Mouse (Mus musculus): ENCODE data around the gene Dnm2. TPM values are rescaled to one million over a fixed set of nuclear protein-coding genes. Genes with fewer than 3 reads are reported as not detected.

Gene Dnm2
- 86.2 and 88.6 TPM in 2 replicates for polyA plus RNA-seq (2011; ENCODE audit: insufficient read depth, insufficient read length, low read depth, missing spikeins)

DNA sequence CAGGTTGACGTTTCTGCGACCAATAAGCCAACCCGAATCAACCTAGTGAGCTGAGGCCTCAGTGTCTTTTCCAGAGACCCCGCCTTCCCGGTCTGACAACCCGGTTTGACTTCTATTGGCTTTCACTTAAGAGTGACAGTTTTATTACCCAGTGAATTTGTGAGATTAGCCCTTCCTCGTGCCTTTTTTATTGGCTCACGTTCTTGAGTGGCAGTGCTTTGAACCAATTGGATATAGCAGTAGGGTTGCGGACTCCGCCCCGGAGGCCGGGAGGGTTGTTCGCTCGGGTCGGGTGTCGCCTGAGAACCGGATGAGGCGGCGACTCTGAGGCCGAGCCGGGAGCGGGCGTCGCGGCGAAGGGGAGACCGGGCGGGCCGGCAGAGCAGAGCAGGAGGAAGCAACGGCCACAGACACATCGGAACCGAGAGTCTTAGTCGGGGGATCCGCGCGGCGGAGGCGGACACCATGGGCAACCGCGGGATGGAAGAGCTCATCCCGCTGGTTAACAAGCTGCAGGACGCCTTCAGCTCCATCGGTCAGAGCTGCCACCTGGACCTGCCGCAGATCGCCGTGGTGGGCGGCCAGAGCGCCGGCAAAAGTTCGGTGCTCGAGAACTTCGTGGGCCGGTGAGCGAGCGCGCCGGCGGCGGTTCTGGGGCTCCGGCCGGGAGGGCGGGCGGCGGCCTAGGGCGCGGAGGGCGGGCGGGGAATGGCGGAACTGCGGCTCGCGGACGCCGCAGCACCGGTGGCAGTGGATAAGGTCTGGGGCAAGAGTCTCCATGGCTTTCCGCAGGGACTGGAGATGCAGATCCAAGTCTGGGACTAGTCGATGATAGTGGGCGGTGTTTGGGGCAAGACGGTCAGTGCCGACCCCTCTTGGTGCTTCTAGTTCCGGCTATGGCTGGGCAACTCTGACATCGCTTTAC is at the start of gene Dnm2:
Dnm2 (plus strand) TSS at position 278 of the 925 bp plus-strand sequence.
- no peaks in the 10 kb centered on the region for H3K4me1 ChIP-seq (ENCODE audit: control insufficient read depth, insufficient read depth, low read length)
- peak within 1 kb of the TSS; percentile 77 for H3K4me3 ChIP-seq (ENCODE audit: low read depth, low read length)
- H3K9me3 ChIP-seq (replicated peaks; ENCODE audit: control insufficient read depth, insufficient read depth, low read length, poor library complexity, severe bottlenecking): no peaks in the 10 kb centered on the region
- peaks cover 3% of the 10 kb centered on the region; the same call in 1 of the 2 replicates for H3K36me3 ChIP-seq (ENCODE audit: control insufficient read depth, insufficient read depth, low read length, poor library complexity, severe bottlenecking)
- H3K27me3 ChIP-seq (ENCODE audit: control insufficient read depth, insufficient read depth, low read length, poor library complexity, severe bottlenecking): no peaks in the 10 kb centered on the region
- H3K27ac ChIP-seq (ENCODE audit: insufficient read depth, low read length): no peak within 1 kb of the TSS
- peak; percentile 67 for TF ChIP-seq POLR2A (IDR thresholded peaks at IDR 0.05; ENCODE audit: insufficient read depth, low read length)
- no peak for TF ChIP-seq EP300 (IDR thresholded peaks at IDR 0.05; ENCODE audit: insufficient read depth, low read depth, low read length)
- TF ChIP-seq CTCF (IDR thresholded peaks at IDR 0.05; ENCODE audit: low read depth, low read length): no peak
- peak within 1 kb of the TSS; percentile 93 for H3K9ac ChIP-seq (ENCODE audit: low read depth, poor library complexity, severe bottlenecking)

DNA sequence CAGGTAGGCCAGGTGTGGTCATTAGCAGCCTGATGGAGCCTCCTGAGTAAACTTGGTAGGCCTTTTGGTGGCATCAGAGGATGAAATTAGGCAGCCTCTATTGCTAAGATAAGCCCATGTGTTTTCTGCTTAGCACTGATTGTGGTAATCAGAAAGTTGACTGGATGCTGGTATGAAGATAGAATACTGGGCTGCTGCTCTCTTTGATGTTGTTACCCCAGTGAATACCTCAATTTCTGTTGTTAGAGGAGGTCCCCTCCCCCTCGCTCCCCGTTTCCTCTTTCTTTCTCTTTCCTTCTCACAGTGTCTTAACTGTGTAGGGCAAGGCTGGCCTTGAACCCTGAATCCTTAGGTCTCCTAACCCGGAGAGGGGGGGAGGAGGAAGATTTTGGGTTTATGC is 45.5 kb upstream of the Dnm2 start:
- no peak overlapping the region for H3K27ac ChIP-seq (ENCODE audit: insufficient read depth, low read length)
- no peaks in the 10 kb centered on the region for H3K9me3 ChIP-seq (replicated peaks; ENCODE audit: control insufficient read depth, insufficient read depth, low read length, poor library complexity, severe bottlenecking)
- TF ChIP-seq EP300 (IDR thresholded peaks at IDR 0.05; ENCODE audit: insufficient read depth, low read depth, low read length) (no peak), CTCF (IDR thresholded peaks at IDR 0.05; ENCODE audit: low read depth, low read length) (no peak), POLR2A (IDR thresholded peaks at IDR 0.05; ENCODE audit: insufficient read depth, low read length) (no peak)
- H3K9ac ChIP-seq (ENCODE audit: low read depth, poor library complexity, severe bottlenecking): no peak overlapping the region
- H3K27me3 ChIP-seq (ENCODE audit: control insufficient read depth, insufficient read depth, low read length, poor library complexity, severe bottlenecking): no peaks in the 10 kb centered on the region
- peaks cover 3% of the 10 kb centered on the region for H3K4me1 ChIP-seq (ENCODE audit: control insufficient read depth, insufficient read depth, low read length)
- no peak overlapping the region for H3K4me3 ChIP-seq (ENCODE audit: low read depth, low read length)
- peaks cover 30% of the 10 kb centered on the region for H3K36me3 ChIP-seq (ENCODE audit: control insufficient read depth, insufficient read depth, low read length, poor library complexity, severe bottlenecking)

DNA sequence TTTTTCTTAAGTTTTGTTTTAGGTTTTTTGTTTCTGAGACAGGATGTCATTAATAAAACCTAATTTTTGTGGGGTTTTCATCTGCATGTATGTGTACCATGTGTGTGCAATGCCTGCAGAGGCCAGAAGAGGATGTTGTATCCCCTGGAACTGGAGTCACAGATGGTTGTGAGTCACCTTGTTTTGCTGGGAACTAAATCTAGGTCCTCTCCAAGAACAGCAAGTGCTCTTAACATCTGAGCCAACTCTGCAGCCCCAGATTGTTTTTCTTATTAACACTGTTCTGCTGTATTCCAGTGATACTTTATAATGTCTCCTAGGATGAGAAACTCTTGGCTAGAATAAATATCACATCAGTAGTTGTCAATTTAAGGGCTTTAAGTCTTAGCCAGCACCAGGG is 43.8 kb upstream of the Dnm2 start:
- Histone ChIP-seq H3K9ac (ENCODE audit: low read depth, poor library complexity, severe bottlenecking) (no peak overlapping the region), H3K36me3 (ENCODE audit: control insufficient read depth, insufficient read depth, low read length, poor library complexity, severe bottlenecking) (peaks cover 24% of the 10 kb centered on the region)

DNA sequence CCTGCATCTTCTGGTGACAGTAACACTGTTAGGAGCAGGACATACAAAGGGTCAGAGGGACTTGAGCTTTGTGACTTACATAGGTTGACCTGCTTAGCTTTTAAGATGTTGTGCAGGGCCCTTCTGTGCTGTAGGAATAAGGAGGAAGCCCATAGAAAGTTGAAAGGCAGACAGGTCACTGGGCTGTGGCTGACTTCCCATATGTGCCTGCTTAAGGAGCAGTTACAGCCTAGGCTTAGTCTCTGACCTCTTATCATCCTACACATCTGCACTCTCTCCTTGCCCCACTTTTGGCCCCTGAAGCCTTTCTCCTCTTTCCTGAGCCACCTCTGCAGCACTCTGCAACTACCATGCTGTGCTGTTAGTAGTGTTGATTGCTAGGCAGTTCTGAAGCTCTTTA is 40.7 kb upstream of the Dnm2 start:
- Histone ChIP-seq H3K4me1 (ENCODE audit: control insufficient read depth, insufficient read depth, low read length) (peaks cover 1% of the 10 kb centered on the region), H3K4me3 (ENCODE audit: low read depth, low read length) (no peak overlapping the region), H3K27me3 (ENCODE audit: control insufficient read depth, insufficient read depth, low read length, poor library complexity, severe bottlenecking) (no peaks in the 10 kb centered on the region), H3K9ac (ENCODE audit: low read depth, poor library complexity, severe bottlenecking) (no peak overlapping the region), H3K9me3 (replicated peaks; ENCODE audit: control insufficient read depth, insufficient read depth, low read length, poor library complexity, severe bottlenecking) (no peaks in the 10 kb centered on the region), H3K36me3 (ENCODE audit: control insufficient read depth, insufficient read depth, low read length, poor library complexity, severe bottlenecking) (peaks cover 27% of the 10 kb centered on the region), H3K27ac (ENCODE audit: insufficient read depth, low read length) (no peak overlapping the region)
- TF ChIP-seq POLR2A (IDR thresholded peaks at IDR 0.05; ENCODE audit: insufficient read depth, low read length) (no peak), CTCF (IDR thresholded peaks at IDR 0.05; ENCODE audit: low read depth, low read length) (no peak), EP300 (IDR thresholded peaks at IDR 0.05; ENCODE audit: insufficient read depth, low read depth, low read length) (no peak)

More for the DNA sequence above, 43.8 kb upstream of the Dnm2 start:
- TF ChIP-seq EP300 (IDR thresholded peaks at IDR 0.05; ENCODE audit: insufficient read depth, low read depth, low read length): no peak
- TF ChIP-seq CTCF (IDR thresholded peaks at IDR 0.05; ENCODE audit: low read depth, low read length): no peak
- TF ChIP-seq POLR2A (IDR thresholded peaks at IDR 0.05; ENCODE audit: insufficient read depth, low read length): no peak
- Histone ChIP-seq H3K27ac (ENCODE audit: insufficient read depth, low read length) (no peak overlapping the region), H3K9me3 (replicated peaks; ENCODE audit: control insufficient read depth, insufficient read depth, low read length, poor library complexity, severe bottlenecking) (no peaks in the 10 kb centered on the region), H3K4me3 (ENCODE audit: low read depth, low read length) (no peak overlapping the region), H3K4me1 (ENCODE audit: control insufficient read depth, insufficient read depth, low read length) (peaks cover 1% of the 10 kb centered on the region), H3K27me3 (ENCODE audit: control insufficient read depth, insufficient read depth, low read length, poor library complexity, severe bottlenecking) (no peaks in the 10 kb centered on the region)

DNA sequence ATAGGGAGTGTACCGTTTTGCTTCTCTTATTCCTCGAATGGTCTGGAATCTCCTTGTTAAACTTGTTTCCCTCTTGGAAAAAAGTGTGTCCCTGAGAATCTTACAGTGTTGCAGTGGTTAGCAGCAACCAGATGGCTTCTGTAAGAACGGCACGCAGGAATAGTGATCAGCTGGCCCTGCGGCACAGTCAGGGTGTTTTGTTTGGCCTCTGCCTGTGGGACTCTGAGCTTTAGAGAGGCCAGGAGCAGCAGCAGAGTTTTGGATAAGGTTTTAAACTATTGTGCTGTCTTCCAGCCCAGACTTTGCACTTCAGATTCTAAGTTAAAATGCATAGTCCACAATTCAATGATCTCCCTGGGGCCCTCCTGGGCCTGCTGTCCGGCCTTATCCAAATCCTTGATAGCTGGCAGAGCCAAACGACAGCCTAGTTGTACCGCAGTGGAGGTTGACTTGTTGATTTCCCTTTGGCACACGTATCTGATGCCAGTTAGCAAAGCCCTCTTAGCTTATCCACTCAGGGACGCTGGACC is 32.0 kb upstream of the Dnm2 start:
- no peak for TF ChIP-seq CTCF (IDR thresholded peaks at IDR 0.05; ENCODE audit: low read depth, low read length)
- TF ChIP-seq POLR2A (IDR thresholded peaks at IDR 0.05; ENCODE audit: insufficient read depth, low read length): no peak
- TF ChIP-seq EP300 (IDR thresholded peaks at IDR 0.05; ENCODE audit: insufficient read depth, low read depth, low read length): no peak
- no peak overlapping the region for H3K27ac ChIP-seq (ENCODE audit: insufficient read depth, low read length)
- no peak overlapping the region for H3K4me3 ChIP-seq (ENCODE audit: low read depth, low read length)
- no peaks in the 10 kb centered on the region for H3K9me3 ChIP-seq (replicated peaks; ENCODE audit: control insufficient read depth, insufficient read depth, low read length, poor library complexity, severe bottlenecking)
- peaks cover 92% of the 10 kb centered on the region for H3K36me3 ChIP-seq (ENCODE audit: control insufficient read depth, insufficient read depth, low read length, poor library complexity, severe bottlenecking)
- H3K4me1 ChIP-seq (ENCODE audit: control insufficient read depth, insufficient read depth, low read length): no peaks in the 10 kb centered on the region
- no peak overlapping the region for H3K9ac ChIP-seq (ENCODE audit: low read depth, poor library complexity, severe bottlenecking)
- H3K27me3 ChIP-seq (ENCODE audit: control insufficient read depth, insufficient read depth, low read length, poor library complexity, severe bottlenecking): no peaks in the 10 kb centered on the region

DNA sequence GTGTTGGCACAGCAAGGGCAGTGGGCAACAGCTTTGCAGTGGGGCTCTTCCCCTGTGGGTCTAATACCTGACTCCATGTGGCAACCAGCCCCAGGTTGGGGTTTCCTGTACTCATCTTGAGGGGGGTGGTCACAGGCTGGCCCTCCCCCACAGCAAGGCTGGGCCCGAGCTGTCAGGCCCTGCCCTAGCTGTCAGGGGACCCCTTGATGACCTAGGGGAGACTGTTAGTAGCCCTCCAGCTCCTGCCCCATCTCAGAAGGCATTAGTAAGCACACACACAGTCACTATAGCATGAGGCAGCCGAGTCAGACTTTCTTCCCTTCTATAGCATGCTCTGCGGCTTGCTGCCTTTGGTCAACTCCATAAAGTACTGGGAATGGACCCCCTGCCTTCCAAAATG is 29.0 kb upstream of the Dnm2 start:
- Histone ChIP-seq H3K9ac (ENCODE audit: low read depth, poor library complexity, severe bottlenecking) (no peak overlapping the region), H3K27ac (ENCODE audit: insufficient read depth, low read length) (no peak overlapping the region), H3K9me3 (replicated peaks; ENCODE audit: control insufficient read depth, insufficient read depth, low read length, poor library complexity, severe bottlenecking) (no peaks in the 10 kb centered on the region), H3K4me3 (ENCODE audit: low read depth, low read length) (no peak overlapping the region), H3K27me3 (ENCODE audit: control insufficient read depth, insufficient read depth, low read length, poor library complexity, severe bottlenecking) (no peaks in the 10 kb centered on the region), H3K36me3 (ENCODE audit: control insufficient read depth, insufficient read depth, low read length, poor library complexity, severe bottlenecking) (peaks cover 96% of the 10 kb centered on the region), H3K4me1 (ENCODE audit: control insufficient read depth, insufficient read depth, low read length) (no peaks in the 10 kb centered on the region)
- TF ChIP-seq POLR2A (IDR thresholded peaks at IDR 0.05; ENCODE audit: insufficient read depth, low read length): no peak
- TF ChIP-seq CTCF (IDR thresholded peaks at IDR 0.05; ENCODE audit: low read depth, low read length): no peak
- no peak for TF ChIP-seq EP300 (IDR thresholded peaks at IDR 0.05; ENCODE audit: insufficient read depth, low read depth, low read length)
